ENCODE assay signal across 27 mouse cellular contexts in genomic region chr12:57068607-57069006, GRCm38 (mm10).
DNase-seq lines count a peak whose midpoint lies in the region; ATAC-seq and TF ChIP-seq lines count a peak whose summit lies in the region.
"Had no signal": no experiment of that assay in that cellular context is flagged by ENCODE, and none has a peak within 500 bp of the region (broad histone marks: within the 10 kb centered on the region; RNA-seq: fewer than 3 reads in every experiment).

No protein-coding gene starts in this region.

- no peak overlapping the region for H3K9ac ChIP-seq in hindbrain, postnatal 0 days (replicated peaks; ENCODE audit: low read length)
- H3K9ac ChIP-seq in hindbrain, embryonic 12.5 days = no peak overlapping the region
- H3K9ac ChIP-seq in neural tube, embryonic 12.5 days = no peak overlapping the region
- H3K9ac ChIP-seq: embryonic facial prominence, embryonic 15.5 days; forebrain, embryonic 12.5 days; heart, embryonic 13.5 days; hindbrain, embryonic 15.5 days; liver, embryonic 12.5 days; liver, postnatal 0 days; midbrain, embryonic 13.5 days had no signal

- H3K9me3 ChIP-seq in hindbrain, postnatal 0 days (ENCODE audit: low read length) = no peaks in the 10 kb centered on the region
- no peaks in the 10 kb centered on the region for H3K9me3 ChIP-seq in hindbrain, embryonic 12.5 days (replicated peaks)
- H3K9me3 ChIP-seq in neural tube, embryonic 12.5 days = no peaks in the 10 kb centered on the region
- H3K9me3 ChIP-seq in limb, embryonic 10.5 days (replicated peaks) = no peaks in the 10 kb centered on the region
- H3K9me3 ChIP-seq: embryonic facial prominence, embryonic 15.5 days; forebrain, embryonic 12.5 days; heart, embryonic 13.5 days; hindbrain, embryonic 15.5 days; liver, embryonic 12.5 days; megakaryocyte, embryonic 14.5 days; midbrain, embryonic 13.5 days had no signal

- ATAC-seq in hindbrain, postnatal 0 days = no peak
- no peak for ATAC-seq in hindbrain, embryonic 12.5 days (ENCODE audit: low FRiP score)
- peak; percentile 82 for ATAC-seq in neural tube, embryonic 12.5 days (ENCODE audit: low FRiP score, low read depth)
- no peak for ATAC-seq in megakaryocyte, adult 5-6 weeks (ENCODE audit: poor library complexity, severe bottlenecking)
- no peak for ATAC-seq in granulocyte monocyte progenitor cell, adult 5-6 weeks (replicated peaks; ENCODE audit: poor library complexity, severe bottlenecking)
- ATAC-seq: CD4-positive, CD25-positive, alpha-beta regulatory T cell, adult 4 months; liver, embryonic 12.5 days; liver, postnatal 0 days; midbrain, embryonic 13.5 days had no signal

- H3K36me3 ChIP-seq in hindbrain, postnatal 0 days (ENCODE audit: insufficient read depth, low read length) = no peaks in the 10 kb centered on the region
- no peaks in the 10 kb centered on the region for H3K36me3 ChIP-seq in hindbrain, embryonic 12.5 days
- no peaks in the 10 kb centered on the region for H3K36me3 ChIP-seq in neural tube, embryonic 12.5 days
- no peaks in the 10 kb centered on the region for H3K36me3 ChIP-seq in limb, embryonic 10.5 days
- H3K36me3 ChIP-seq: embryonic facial prominence, embryonic 15.5 days; forebrain, embryonic 12.5 days; heart, embryonic 13.5 days; hindbrain, embryonic 15.5 days; liver, embryonic 12.5 days; midbrain, embryonic 13.5 days had no signal

- 37% methylated on average over 5 of the region's 5 CpGs for whole genome bisulfite sequencing in hindbrain, postnatal 0 days
- 56% methylated on average over 5 of the region's 5 CpGs for WGBS in hindbrain, embryonic 12.5 days
- WGBS in neural tube, embryonic 12.5 days = 12% methylated on average over 5 of the region's 5 CpGs
- WGBS in limb, embryonic 10.5 days = 37% methylated on average over 5 of the region's 5 CpGs

- no peaks in the 10 kb centered on the region for H3K4me1 ChIP-seq in hindbrain, postnatal 0 days (ENCODE audit: insufficient read depth, low read length)
- no peaks in the 10 kb centered on the region for H3K4me1 ChIP-seq in hindbrain, embryonic 12.5 days
- H3K4me1 ChIP-seq in neural tube, embryonic 12.5 days = peaks cover 10% of the 10 kb centered on the region; the same call in 1 of the 2 replicates
- H3K4me1 ChIP-seq in limb, embryonic 10.5 days = peaks cover 16% of the 10 kb centered on the region
- H3K4me1 ChIP-seq: embryonic facial prominence, embryonic 15.5 days; forebrain, embryonic 12.5 days; heart, embryonic 13.5 days; hindbrain, embryonic 15.5 days; liver, embryonic 12.5 days; megakaryocyte, embryonic 14.5 days; midbrain, embryonic 13.5 days had no signal

- H3K27ac ChIP-seq in hindbrain, postnatal 0 days = no peak overlapping the region
- H3K27ac ChIP-seq in hindbrain, embryonic 12.5 days = no peak overlapping the region
- no peak overlapping the region for H3K27ac ChIP-seq in neural tube, embryonic 12.5 days
- no peak overlapping the region for H3K27ac ChIP-seq in limb, embryonic 10.5 days
- H3K27ac ChIP-seq: embryonic facial prominence, embryonic 15.5 days; forebrain, embryonic 12.5 days; heart, embryonic 13.5 days; hindbrain, embryonic 15.5 days; liver, embryonic 12.5 days; midbrain, embryonic 13.5 days; stomach, postnatal 0 days had no signal

- TF ChIP-seq CTCF in hindbrain, postnatal 0 days (IDR thresholded peaks at IDR 0.05; ENCODE audit: low read depth) = no peak

- peak; percentile 22 for DNase-seq in hindbrain, postnatal 0 days (ENCODE audit: low spot score)
- peak; percentile 47 for DNase-seq in brain, adult 2 months (ENCODE audit: low read depth, low spot score)
- peak; percentile 60 for DNase-seq in embryo, embryonic 10.5 days (ENCODE audit: low spot score)
- DNase-seq in limb, embryonic 10.5 days (ENCODE audit: low spot score) = no peak
- DNase-seq: adrenal gland, postnatal 14 days; cerebellum, adult 18-20 months; cerebellum, postnatal 14 days; heart, postnatal 10 days; kidney, adult 18-20 months; kidney, postnatal 14 days; liver, postnatal 0 days; lung, postnatal 36 days; right cerebral cortex, adult 18-20 months; right cerebral cortex, postnatal 4 days had no signal

- no peak overlapping the region for H3K4me3 ChIP-seq in hindbrain, postnatal 0 days (ENCODE audit: low read length)
- no peak overlapping the region for H3K4me3 ChIP-seq in hindbrain, embryonic 12.5 days
- H3K4me3 ChIP-seq in neural tube, embryonic 12.5 days = no peak overlapping the region
- no peak overlapping the region for H3K4me3 ChIP-seq in limb, embryonic 10.5 days
- H3K4me3 ChIP-seq: embryonic facial prominence, embryonic 15.5 days; forebrain, embryonic 12.5 days; heart, embryonic 13.5 days; hindbrain, embryonic 15.5 days; liver, embryonic 12.5 days; megakaryocyte, embryonic 14.5 days; midbrain, embryonic 13.5 days had no signal

- no peak overlapping the region for H3K4me2 ChIP-seq in hindbrain, postnatal 0 days (ENCODE audit: low read depth, low read length)
- H3K4me2 ChIP-seq in hindbrain, embryonic 12.5 days (replicated peaks) = no peak overlapping the region
- H3K4me2 ChIP-seq in neural tube, embryonic 12.5 days (replicated peaks) = no peak overlapping the region
- H3K4me2 ChIP-seq: embryonic facial prominence, embryonic 15.5 days; forebrain, embryonic 12.5 days; heart, embryonic 13.5 days; hindbrain, embryonic 15.5 days; liver, embryonic 12.5 days; midbrain, embryonic 13.5 days had no signal

- H3K27me3 ChIP-seq in hindbrain, postnatal 0 days (ENCODE audit: insufficient read depth, low read length) = no peaks in the 10 kb centered on the region
- no peaks in the 10 kb centered on the region for H3K27me3 ChIP-seq in hindbrain, embryonic 12.5 days
- no peaks in the 10 kb centered on the region for H3K27me3 ChIP-seq in neural tube, embryonic 12.5 days (replicated peaks)
- peaks cover 4% of the 10 kb centered on the region; the same call in 1 of the 2 replicates for H3K27me3 ChIP-seq in limb, embryonic 10.5 days (ENCODE audit: low read depth, poor library complexity, severe bottlenecking)
- H3K27me3 ChIP-seq: embryonic facial prominence, embryonic 15.5 days; forebrain, embryonic 12.5 days; heart, embryonic 13.5 days; hindbrain, embryonic 15.5 days; liver, embryonic 12.5 days; megakaryocyte, embryonic 14.5 days; midbrain, embryonic 13.5 days had no signal
